Mouse (Mus musculus) midbrain, postnatal 0 days (tissue): ENCODE measurements at regions not wholly inside any gene's neighbourhood (a gene's known extent, or its start where the extent isn't known, plus 50 kb on each side); places are given as distances from the start of the nearest gene placed in this dataset.
"Not testable (repeated sequence)": the region's sequence is repeated elsewhere in the genome, so short reads cannot be mapped to it uniquely, and the experiment has no call there.

Source experiments
- ATAC-seq: fragments of 200-750 bp; cut with Nextera tagmentation; 2 replicates; pipeline ENCODE4 v1.8.0; 2017; ENCODE audit warnings: moderate number of reproducible peaks, mild to moderate bottlenecking, moderate TSS enrichment, moderate library complexity; ENCODE audit not compliant: low FRiP score
- DNase-seq: peaks from one replicate; pipeline ENCODE4 v3.0.0-alpha.2; 2015; ENCODE audit warnings: low spot score
- H3K27ac ChIP-seq: fragments of 300-500 bp; sonication (generic); 2 replicates; pipeline ENCODE4 v1.5.1; 2014; ENCODE audit warnings: low read depth, mild to moderate bottlenecking, low read length, mixed read lengths
- H3K27me3 ChIP-seq: fragments of 300-500 bp; sonication (generic); 2 replicates; pipeline ENCODE4 v1.6.1; 2014; ENCODE audit warnings: low read length, control low read depth, mixed read lengths; ENCODE audit not compliant: insufficient read depth
- H3K36me3 ChIP-seq: fragments of 300-500 bp; sonication (generic); 2 replicates; pipeline ENCODE4 v1.6.1; 2014; ENCODE audit warnings: low read length, control low read depth, mixed read lengths; ENCODE audit not compliant: insufficient read depth
- H3K4me1 ChIP-seq: fragments of 300-500 bp; sonication (generic); 2 replicates; pipeline ENCODE4 v1.6.1; 2014; ENCODE audit warnings: mild to moderate bottlenecking, control low read depth, antibody characterized with exemption, low read length, mixed read lengths; ENCODE audit not compliant: insufficient read depth
- H3K4me2 ChIP-seq: fragments of 300-500 bp; sonication (generic); 2 replicates; pipeline ENCODE4 v1.6.1; 2014; ENCODE audit warnings: low read depth, mild to moderate bottlenecking, low read length, mixed read lengths; ENCODE audit not compliant: poor library complexity, severe bottlenecking
- H3K4me3 ChIP-seq: fragments of 300-500 bp; sonication (generic); 2 replicates; pipeline ENCODE4 v1.5.1; 2014; ENCODE audit warnings: low read depth, mild to moderate bottlenecking, low read length, moderate library complexity
- H3K9ac ChIP-seq: fragments of 300-500 bp; sonication (generic); replicated peaks from 2 replicates; pipeline ENCODE4 v1.6.1; 2014; ENCODE audit warnings: mild to moderate bottlenecking, low read length, moderate library complexity, mixed read lengths; ENCODE audit not compliant: poor library complexity, severe bottlenecking
- H3K9me3 ChIP-seq: fragments of 300-500 bp; sonication (generic); 2 replicates; pipeline ENCODE4 v1.6.1; 2016; ENCODE audit warnings: low read length, control low read depth
- CTCF ChIP-seq: IDR thresholded peaks from 2 replicates; pipeline ENCODE4 v1.5.1; 2016; ENCODE audit warnings: antibody characterized with exemption, mild to moderate bottlenecking
- WGBS: fragments of 180-500 bp; shearing (Covaris S2); extraction: QIAGEN DNeasy Blood & Tissue Kit; methylation state at CpG from one replicate; pipeline ENCODE4 v1.1.7; 2014; 5-methylcytosine and 5-hydroxymethylcytosine counted together

DNA sequence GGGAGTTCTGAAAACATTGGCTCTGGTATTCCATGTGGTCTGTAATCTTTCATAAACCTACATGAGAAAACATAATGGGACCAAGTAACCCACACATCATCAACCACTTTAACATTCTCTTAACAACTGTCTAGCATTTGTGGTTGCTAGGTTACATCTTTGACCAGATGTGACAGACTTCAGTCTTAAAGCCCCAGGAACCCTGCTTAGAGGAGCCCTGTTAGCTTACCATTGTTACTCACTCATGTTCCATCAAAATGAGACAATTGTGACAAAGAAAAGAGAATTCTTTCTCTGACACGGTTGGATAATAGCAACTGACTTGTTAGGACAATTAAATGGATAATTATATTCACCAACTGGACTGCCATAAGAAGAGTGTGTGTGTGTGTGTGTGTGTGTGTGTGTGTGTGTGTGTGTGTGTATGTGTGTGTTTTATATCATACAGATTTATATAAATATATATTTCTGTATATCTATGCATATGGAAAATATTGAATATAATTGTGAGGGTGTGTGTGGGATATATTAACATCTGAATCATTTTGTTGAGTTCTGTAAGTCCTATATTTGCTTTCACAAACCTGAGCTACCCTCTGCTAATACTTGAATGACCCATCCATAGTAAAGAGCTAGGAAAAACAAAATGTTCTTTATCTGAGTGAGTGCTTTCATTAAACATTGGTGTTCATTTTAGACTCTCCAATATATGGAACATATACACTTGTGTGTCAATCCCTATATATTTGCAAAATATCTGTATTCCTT is 997.1 kb downstream of the Amy2a5 start:
- H3K4me1 ChIP-seq, result no peaks in the 10 kb centered on the region
- DNase-seq (no peak), ATAC-seq (no peak)
- no peak overlapping the region for H3K27ac ChIP-seq
- H3K9ac ChIP-seq, result no peak overlapping the region
- no peak for TF ChIP-seq CTCF
- WGBS, result 5% methylated on average over 1 of the region's 1 CpGs
- H3K4me3 ChIP-seq, result no peak overlapping the region
- H3K36me3 ChIP-seq, result no peaks in the 10 kb centered on the region
- H3K4me2 ChIP-seq, result no peak overlapping the region
- no peaks in the 10 kb centered on the region for H3K27me3 ChIP-seq
- no peaks in the 10 kb centered on the region for H3K9me3 ChIP-seq

DNA sequence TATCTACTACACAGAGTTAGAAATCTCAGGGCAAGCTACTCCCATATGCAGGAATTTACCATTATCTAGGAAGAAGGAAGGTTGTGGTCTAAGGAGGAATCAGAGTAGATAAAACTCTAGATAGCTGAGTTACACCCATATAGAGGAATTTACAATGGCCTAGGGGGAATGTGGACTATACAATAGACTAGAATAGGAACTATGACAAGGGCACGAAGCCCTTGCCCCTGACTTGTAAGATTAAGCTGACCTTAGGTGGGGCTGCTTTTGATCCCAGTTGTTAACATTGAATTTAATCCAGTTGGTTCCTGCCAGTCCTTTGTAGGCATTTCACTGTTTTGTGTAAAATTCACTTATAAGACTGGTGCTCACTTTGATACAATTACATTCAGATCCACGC is 1015.7 kb downstream of the Amy2a5 start:
- 74% methylated on average over 2 of the region's 2 CpGs for WGBS
- H3K4me1 ChIP-seq, H3K27ac ChIP-seq, DNase-seq, H3K27me3 ChIP-seq, H3K4me2 ChIP-seq, H3K9me3 ChIP-seq, H3K4me3 ChIP-seq, H3K36me3 ChIP-seq, H3K9ac ChIP-seq, ATAC-seq: not testable (repeated sequence)

DNA sequence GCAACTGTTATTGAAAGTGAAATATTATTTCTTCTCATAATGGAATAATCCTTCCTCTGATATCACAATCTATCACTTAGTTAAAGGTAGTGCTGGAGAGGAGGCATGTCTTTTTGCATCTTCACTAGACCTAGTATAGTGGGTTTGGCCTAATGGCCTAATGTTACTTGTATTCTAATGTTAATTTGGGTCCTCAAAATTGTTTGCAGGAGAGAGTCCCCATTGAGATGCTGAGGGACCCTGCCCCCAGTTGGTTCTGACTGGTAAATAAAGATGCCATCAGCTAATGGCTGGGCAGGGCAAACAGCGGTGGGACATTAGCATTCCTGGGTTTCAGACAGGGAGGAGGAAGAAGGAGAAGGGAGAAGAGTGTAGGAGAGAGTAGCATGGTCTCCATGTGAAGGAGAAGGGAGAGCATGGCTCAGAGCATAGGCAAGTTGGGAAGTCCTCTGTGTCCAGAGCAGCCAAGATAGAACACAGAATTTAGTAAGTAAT is 1019.0 kb downstream of the Amy2a5 start:
- ATAC-seq (no peak), DNase-seq (no peak)
- Histone ChIP-seq H3K4me3 (no peak overlapping the region), H3K4me1 (no peaks in the 10 kb centered on the region), H3K36me3 (no peaks in the 10 kb centered on the region), H3K27ac (no peak overlapping the region), H3K9me3 (no peaks in the 10 kb centered on the region), H3K4me2 (no peak overlapping the region), H3K9ac (no peak overlapping the region), H3K27me3 (no peaks in the 10 kb centered on the region)
- TF ChIP-seq CTCF, result no peak
- WGBS, result 0% methylated on average over 1 of the region's 1 CpGs
